Mouse (Mus musculus) skeletal muscle tissue, adult 2 months (tissue): ENCODE results near the gene Efna1.

Experiments
- DNase-seq: peaks from one replicate; pipeline ENCODE4 v3.0.0-alpha.2; 2012; ENCODE audit warnings: low read depth, low spot score

Efna1 gene

DNA sequence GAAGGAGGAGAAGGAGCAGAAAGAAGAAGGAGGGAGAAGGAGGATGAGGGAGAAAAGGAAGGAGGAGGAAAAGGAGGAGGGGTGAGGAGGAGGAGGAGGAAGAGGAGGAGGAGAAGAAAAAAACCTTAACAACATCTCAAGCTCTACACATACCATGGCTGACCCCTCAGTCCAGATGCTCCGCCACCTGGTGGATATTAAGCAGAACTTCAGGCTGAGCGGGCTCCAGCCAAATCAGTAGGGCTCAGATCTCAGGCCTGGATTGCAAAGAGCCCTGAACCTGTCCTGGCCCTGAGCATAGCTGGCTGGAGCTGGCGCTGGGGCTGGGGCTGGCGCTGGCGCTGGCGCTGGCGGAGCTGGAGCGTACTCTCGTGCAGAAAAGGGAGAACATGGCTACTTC is 27.1 kb upstream of the Efna1 start:
- DNase-seq: peak; percentile 55

DNA sequence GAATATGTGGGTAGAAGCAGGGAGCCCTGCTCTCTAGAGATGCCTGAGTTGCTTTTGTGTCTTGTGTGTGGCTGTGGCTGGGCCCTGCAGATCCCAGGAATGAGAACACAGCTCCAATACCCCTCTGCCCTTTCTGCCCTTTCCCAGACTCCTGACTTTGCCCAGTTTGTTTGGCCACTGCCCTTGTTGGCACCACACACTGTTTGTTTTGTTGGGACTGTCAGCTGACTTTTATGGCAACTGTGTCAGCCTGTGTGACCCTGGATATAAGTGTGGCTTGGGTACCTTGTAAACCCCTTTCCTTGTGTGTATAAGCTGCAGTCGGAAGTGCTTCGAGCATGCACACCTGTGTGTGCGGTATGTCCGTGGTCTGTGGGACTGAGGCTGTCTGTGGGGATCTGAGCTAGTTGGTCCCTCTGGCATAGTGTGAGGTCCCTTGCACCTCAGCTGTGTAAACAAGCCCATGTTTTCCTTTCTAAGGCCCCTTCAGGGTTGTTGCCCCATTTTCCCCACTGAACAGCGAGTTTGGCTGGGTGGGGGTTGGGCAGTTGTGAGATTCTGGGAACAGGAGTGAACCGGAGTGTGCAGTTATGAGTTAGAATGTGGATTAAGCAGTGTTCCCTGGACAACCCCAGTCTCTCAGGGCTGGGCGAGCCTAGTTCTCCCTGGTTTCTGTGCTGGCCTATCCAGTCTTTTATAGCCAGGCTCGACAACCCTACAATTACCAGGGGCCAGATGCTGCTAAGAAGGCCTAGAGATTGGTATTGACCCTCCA is 24.8 kb upstream of the Efna1 start:
- DNase-seq: no peak

DNA sequence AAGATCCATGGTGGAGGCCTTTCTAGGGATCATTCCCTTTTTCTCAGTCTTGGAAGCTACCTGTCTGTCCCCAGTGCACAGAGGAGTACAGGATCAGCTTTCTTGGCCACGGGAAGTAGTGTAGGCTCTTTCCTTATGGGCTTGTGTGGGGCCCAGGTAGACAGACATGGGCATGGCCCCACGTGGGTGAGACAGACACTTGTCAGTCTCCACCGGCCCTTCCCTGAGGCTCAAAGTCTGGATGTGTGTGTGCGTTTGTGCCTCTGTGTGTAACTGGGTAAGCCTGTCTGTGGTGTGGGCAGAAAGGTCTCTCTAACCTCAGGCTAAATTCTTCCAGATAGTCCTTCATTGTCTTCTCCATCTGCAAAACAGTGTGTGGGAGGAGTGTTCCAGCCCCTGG is 24.2 kb upstream of the Efna1 start:
- DNase-seq: no peak

DNA sequence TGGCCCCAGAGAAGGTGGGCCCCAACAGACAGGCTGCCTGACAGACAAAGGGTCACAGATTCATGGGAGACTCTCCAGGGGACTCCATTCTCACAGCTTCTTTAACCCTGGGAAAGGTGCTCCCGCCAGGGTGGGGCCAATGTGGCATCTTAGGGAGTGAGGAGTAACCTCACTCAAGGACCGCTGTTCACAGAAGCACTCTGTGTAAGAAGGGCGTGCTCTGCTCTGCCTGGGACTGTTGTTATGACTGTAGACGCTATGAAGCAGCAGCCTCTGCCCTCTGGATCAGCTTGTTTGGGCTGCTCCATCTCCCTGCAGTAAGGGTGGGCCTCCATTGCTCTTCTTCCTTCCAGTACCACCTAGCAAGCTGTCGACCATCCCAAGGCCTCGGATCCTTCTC is 23.5 kb upstream of the Efna1 start:
- no peak for DNase-seq

DNA sequence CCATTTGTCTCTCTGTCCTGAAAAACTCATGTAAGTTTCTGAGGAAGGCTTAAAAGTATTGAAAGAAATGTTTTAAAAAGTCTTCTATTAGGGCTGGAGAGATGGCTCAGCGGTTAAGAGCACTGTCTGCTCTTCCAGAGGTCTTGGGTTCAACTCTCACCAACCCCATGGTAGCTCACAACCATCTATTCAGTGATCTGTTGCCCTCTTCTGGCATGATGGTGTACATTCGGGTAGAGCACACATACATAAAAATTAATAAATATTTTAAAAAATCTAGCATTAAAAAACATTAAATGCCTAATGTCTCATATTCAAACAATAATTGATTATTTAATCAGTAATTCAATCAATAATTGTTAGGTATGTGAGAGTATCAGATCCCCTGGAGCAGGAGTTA is 19.6 kb upstream of the Efna1 start:
- DNase-seq: no peak

DNA sequence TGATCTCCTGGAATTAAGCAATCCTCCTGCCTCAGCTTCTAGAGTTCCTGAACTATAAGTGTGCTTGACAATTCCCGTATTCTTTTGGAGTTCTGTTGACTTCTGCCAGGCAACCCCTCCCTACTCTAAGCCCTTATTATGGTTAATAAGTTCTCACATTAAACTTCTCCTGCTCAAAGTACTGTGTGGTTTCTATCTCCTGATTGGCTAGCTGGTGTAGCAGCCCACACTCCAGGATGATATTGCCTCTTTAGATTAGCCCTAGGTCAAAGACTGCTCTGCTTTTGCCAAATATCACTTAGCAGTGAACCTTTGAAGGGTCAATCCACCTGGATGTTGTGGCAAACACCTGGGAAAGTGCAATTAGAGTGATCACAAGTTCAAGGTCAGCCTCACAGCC is 19.1 kb upstream of the Efna1 start:
- DNase-seq: no peak

DNA sequence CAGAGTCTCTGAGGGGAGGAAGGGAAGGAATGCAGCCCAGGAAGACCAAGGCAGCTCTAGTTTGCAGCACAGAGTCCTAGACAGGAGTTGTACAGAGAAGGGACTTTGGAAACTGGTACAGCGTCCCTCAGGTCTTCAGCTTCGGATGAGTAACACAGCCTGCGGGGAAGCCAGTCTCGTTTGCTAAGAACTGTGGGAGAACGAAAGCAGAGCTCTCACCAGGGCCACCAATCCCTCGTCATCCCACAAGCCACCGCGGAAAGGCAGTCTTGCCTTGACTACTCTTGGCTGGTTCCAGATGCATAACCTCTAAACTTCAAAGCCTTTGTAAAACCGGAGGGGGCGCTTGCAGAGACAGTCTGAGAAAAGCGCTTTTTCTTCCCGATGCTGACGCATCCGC is 18.6 kb upstream of the Efna1 start:
- no peak for DNase-seq

DNA sequence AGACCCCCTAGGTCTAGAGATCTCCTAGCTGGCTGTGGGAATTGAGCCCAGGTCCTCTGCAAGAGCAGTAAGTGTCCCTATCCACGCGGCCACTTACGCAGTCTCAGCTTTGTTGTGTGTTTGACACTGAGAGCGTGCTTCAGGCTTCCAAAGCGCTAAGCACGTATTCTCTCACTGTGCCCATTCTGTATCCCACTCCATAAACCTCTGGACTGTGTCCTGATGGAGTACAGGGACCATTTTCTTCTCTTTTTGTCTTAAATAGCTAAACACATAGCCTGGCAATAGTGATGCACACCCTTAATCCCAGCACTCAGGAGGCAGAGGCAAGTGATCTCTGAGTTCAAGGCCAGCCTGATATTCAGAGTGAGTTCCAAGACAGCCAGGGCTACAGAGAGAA is 18.0 kb upstream of the Efna1 start:
- DNase-seq: no peak

DNA sequence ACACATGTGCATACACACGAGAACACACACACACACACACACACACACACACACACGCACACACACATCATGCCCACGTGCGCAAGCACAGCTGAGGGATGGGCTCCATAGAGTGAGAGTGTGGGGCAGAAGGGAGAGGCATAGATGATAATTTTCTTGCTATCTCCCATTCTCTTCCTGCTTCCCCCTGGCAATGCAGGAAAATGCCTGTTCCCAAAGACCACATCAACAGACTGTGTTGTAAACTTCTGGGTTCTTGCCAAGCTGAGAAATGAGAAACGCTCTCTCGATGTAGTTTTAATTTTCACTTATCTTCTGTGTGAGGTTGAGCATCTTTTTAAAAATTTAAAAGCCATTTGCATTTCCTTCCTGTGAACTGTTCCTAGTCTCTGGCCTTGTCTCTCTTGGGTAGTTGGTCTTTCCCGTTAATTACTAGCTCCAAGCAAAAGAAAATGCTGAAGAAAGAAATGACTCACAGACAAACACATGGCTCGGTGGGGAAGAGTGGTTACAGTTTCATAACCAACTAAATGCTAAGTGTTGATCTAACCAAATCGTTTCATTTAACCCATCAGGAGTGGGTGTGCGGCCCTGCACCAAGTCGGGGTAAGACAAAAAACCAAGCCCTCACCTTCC is 15.9 kb upstream of the Efna1 start:
- DNase-seq: no peak

DNA sequence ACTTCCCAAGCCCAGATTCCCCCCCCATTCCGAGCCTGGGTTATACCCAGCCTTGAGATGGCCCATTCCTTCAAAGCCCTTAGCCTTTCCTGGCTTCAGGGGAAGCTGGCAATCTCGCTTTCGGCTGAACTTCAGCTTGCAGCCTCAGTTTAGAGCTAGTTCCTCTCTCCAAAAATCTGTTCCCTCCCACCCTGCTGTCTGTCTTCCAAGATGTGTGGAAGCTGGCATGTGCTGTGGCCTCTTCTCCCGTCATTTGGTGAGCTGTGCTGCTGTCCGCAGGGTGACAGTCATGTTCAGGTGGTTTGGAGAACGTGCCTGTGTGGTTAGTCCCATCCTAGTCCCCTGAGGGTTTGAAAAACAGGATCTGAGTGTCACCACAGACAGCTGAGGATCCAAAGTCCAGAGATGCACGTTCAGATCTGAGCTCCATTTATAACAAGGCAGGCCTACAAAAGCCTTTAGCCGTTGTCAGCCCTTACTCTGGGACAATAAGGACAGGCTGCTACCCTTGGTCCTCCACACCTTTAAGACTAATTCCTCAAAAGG is 14.8 kb upstream of the Efna1 start:
- DNase-seq: no peak

DNA sequence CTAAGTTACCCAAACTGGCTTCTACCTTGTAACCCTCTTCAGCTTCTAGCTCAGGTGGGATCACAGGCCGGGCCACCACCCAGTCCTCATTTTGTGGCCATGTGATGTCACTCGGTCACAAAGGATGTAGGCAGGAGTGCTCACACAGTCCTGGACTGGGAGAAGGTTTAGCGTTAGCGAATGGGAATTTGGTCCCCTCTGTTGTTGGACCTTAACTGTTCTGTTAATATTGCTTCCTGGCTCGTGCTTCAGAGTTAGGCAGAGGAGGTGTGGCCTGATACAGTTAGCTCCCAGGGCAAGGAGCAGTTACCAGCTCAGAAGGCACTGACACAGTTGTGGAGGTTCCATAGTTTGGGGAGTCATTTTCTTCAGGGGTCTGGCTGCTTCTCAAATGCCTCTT is 13.3 kb upstream of the Efna1 start:
- DNase-seq: no peak

DNA sequence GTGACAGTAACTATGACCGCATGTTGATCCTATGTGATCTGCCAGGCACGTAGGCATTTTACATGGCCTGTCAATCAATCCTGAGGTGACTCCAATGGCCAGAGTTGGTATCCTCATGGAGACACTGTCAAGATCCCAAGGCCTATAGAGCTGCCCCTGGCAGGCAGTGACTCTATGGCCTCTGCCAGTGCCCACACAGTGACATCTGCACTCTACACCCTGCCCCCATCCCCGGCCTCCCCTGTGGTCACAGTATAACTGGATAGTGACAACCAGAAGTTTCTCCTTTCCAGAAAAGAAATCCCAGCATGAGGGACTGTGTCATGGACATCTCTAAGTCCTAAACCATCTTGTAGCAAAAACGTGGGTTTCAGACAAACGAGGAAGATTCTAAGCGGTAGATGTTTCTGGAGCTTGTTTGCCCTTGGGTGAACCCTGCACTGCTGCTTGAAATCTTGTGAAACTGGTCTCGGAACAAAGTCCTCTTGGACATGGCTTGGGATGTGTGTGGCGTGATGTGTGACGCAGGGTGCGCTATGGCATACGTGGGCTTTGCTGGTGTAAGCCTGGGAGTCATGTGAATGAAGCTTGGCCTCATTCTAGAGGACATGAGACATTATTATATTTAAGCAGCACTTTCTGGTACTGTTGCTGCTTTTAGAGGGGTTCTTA is 12.4 kb upstream of the Efna1 start:
- no peak for DNase-seq

DNA sequence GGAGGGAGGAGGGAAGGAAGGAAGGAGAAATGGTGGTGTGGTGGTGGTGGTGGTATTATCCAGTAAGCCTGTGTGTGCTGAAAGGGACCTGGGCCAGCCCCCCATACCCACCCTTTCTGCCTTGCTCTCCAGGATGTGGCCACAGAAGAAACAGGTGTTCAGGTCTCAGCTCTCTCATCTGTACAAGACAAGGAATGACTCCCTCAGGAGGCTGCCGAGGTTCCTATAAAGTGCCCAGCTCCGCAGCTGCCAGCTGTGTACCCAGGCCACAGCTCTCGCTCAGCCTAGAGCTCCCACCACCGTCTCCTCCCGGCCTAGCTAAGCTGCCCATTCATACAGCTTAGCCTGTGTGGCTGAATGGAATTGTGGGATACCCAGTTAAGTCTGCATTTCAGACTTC is 11.4 kb upstream of the Efna1 start:
- DNase-seq: no peak

DNA sequence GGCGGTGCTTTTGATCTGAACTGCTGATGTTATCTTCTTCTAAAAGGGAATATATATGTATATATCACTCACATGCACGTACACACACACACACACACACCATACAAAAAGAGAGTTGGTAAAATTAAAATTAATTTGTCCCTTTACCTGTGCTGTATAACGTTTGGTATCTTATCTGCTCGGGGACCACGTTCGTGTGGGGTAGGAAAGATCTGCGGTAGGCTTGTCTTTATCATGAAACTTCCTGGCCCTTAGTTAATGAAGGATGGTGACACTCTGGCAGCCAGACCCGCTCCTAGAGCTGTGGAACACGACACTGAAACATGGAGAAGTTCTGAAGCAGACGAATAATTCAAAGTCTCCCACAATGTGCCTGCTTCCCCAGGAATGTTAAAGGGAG is 10.9 kb upstream of the Efna1 start:
- no peak for DNase-seq

DNA sequence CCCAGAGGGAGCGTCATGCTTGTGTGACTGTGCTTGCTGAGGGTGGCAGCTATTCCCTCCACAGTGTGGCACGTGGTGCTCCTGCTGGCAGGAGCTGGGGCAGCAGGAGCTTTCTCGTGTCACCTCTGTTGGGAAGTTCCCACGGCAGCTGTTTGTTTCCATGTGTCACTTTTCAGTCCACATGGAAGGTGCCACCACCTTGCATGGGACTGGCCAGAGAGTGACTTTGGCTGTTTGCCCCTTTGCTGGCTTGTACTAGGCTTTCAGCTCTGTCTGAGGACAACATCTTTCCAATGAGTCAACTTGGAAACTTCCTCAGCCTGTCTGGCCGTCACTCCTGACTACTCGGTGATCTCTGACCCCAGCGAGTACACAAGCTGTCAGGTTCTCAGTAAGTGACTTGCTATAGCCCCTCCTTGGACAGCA is 7.6 kb upstream of the Efna1 start:
- peak; percentile 47 for DNase-seq

DNA sequence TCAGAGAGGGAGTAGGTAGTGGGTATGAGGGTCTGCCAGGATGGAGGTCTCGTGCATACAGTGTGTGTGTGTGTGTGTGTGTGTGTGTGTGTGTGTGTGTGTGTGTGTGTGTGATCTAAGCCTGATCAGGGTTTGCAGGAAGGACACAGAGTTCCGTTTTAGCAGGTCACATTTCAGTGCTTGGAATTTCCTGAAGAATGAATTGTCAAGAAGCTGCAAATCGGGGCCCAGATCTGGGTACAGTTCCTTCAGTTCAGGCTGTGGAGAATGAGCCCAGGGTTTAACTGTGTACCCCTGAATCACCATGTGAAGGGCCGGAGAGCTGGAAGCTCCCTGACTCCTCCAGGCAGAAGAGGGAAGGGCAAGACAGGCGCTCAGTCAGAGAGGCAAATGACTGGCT is 6.3 kb upstream of the Efna1 start:
- DNase-seq: no peak

DNA sequence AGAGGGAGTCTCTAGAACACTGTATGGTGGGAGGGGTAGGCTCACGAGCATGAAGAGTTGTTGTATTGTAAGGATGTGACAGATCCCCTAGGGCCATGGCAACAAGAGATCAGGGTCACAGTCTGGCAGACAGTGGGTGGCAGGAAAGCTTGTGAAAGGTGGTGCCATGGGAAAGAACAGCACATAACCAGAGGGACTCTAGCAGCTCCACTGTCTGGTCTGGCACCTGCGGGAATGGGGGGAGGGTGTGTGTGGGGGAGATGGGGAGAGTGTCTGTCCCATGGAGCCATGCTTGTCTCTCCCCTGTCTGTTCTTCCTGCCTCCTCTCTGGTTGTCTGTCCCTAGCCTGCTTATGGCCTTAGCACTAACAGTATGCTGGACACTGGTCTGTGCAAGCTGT is 4.6 kb upstream of the Efna1 start:
- no peak for DNase-seq

DNA sequence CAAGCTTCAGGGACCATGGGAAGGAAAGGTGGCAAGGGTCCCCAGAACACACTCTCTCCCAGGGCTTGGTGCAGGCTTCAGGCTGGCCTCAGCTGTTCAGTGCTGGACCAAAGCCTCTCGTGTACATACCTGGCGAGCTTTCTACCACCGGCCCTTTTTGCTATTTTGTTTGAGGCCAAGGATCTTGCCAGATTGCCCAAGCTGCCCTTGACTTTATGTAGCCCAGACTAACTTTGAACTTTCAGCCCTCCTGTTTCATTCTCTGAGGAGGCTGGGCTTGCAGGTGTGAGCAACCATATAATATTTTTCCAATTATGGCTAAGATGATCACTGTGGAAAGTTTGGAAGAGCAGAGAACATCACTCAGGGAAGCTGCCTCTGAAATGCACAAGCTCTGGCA is 3.3 kb upstream of the Efna1 start:
- no peak for DNase-seq

DNA sequence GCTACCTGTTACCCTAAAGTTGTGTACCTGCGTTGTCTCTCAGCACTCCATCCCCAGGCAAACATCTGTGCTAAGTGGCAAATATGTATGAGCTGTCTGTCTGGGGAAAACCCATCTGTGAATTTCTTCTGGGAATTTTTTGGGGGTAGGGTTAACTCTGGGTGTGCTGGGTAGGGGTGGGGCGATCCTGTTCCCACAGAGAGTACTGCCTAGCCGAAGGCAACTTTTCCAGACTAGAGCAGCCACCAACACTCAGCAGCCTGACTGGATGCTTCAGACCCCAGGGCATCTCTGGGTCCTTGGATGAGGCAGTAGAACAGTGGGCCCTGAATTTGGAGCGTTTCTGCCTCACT is 1.3 kb upstream of the Efna1 start:
- no peak for DNase-seq

DNA sequence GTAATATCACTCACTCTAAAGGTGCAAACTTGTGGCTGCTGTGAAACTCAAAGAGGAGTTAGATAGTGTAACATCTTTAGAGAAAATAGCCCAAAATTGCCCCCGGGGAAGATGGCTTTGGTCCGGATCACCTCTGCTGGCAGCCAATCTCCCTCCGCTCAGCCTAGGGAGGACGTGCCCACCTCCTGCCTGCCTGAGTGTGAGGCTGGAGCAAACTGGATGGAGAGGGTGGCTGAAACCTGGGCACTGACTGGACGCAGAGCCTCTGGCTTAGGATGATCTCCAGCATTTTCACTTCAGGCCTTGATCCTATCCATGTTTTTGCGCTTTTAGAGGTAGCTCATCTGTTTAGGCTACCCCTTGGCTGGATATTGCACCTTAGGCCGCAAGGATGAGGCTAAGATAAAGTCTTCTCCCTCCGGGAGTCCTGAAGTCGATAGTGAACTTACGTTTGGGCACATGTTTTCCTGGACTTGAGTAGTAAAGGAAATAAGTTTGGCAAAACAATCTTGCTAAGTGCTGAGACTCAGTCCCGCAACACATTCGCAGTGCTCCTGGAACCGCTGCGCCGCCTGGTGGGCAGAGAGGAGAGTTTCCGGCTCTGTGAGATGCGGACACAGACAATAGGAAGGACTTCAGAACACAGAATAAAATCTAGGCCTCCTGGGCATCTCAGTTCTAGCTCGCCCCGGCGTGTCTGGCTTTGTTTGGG is 793 bp upstream of the Efna1 start:
- peak; percentile 71 for DNase-seq

DNA sequence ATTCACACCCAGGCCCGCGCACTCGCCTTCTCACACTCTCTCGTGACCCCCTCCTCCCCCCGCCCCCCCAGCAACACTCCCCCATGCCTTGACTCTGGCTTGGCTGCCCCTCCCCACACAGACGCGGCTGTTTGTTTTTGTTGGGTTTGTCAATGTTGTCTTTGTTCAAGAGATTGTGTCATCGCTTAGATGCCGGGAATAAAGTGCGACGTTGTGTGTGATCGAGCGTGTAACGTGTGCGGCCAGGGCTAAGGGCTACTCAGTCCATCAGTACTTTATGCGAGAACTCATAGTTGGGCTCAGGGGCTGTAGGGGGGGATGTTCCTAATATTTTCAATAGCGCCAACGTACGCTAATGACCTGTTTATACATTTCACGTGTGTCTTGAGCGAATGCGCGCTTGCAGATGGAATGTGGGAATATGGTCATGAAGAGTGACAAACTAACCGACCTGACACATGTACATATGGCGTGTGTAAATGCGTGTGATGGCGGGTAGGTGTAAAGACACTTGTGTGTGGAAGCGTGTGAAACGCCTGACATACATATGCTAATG is 814 bp downstream of the Efna1 start:
- DNase-seq: no peak
